Mouse (Mus musculus) embryonic facial prominence, embryonic 11.5 days (tissue): Measurements from ENCODE around the gene Abcc1. TPM values are rescaled to one million over a fixed set of nuclear protein-coding genes. Genes with fewer than 3 reads are reported as not detected.

ENCODE experiments used
- ATAC-seq: fragments of 200-750 bp; cut with Nextera tagmentation; replicated peaks from 2 replicates; pipeline ENCODE4 v1.8.0; 2017; ENCODE audit warnings: low read depth; ENCODE audit not compliant: insufficient number of reproducible peaks, low FRiP score, low TSS enrichment
- DNase-seq: peaks from one replicate; pipeline ENCODE4 v3.0.0-alpha.2; 2015; ENCODE audit warnings: low spot score
- H3K27ac ChIP-seq: fragments of 300-500 bp; sonication (generic); replicated peaks from 2 replicates; pipeline ENCODE4 v1.5.1; 2014; ENCODE audit warnings: mild to moderate bottlenecking, low read depth, low read length, control low read depth
- H3K27me3 ChIP-seq: fragments of 300-500 bp; sonication (generic); 2 replicates; pipeline ENCODE4 v1.6.1; 2014; ENCODE audit warnings: mild to moderate bottlenecking, low read length, moderate library complexity, mixed read lengths; ENCODE audit not compliant: control insufficient read depth, insufficient read depth
- H3K36me3 ChIP-seq: fragments of 300-500 bp; sonication (generic); replicated peaks from 2 replicates; pipeline ENCODE4 v1.6.1; 2014; ENCODE audit warnings: low read depth, mild to moderate bottlenecking, low read length, moderate library complexity, mixed read lengths; ENCODE audit not compliant: control insufficient read depth, insufficient read depth
- H3K4me1 ChIP-seq: fragments of 300-500 bp; sonication (generic); 2 replicates; pipeline ENCODE4 v1.6.1; 2014; ENCODE audit warnings: low read length, mixed read lengths; ENCODE audit not compliant: control insufficient read depth, insufficient read depth
- H3K4me2 ChIP-seq: fragments of 300-500 bp; sonication (generic); 2 replicates; pipeline ENCODE4 v1.6.1; 2014; ENCODE audit warnings: low read depth, mild to moderate bottlenecking, control low read depth, low read length, moderate library complexity
- H3K4me3 ChIP-seq: fragments of 300-500 bp; sonication (generic); 2 replicates; pipeline ENCODE4 v1.5.1; 2014; ENCODE audit warnings: low read depth, low read length, control low read depth
- H3K9ac ChIP-seq: fragments of 300-500 bp; sonication (generic); replicated peaks from 2 replicates; pipeline ENCODE4 v1.6.1; 2014; ENCODE audit warnings: mild to moderate bottlenecking, control low read depth, low read length
- H3K9me3 ChIP-seq: fragments of 300-500 bp; sonication (generic); replicated peaks from 2 replicates; pipeline ENCODE4 v1.6.1; 2016; ENCODE audit warnings: mild to moderate bottlenecking, low read length, inconsistent platforms, mixed read lengths; ENCODE audit not compliant: control insufficient read depth
- WGBS: fragments of 180-500 bp; shearing (Covaris S2); extraction: QIAGEN DNeasy Blood & Tissue Kit; methylation state at CpG from one replicate; pipeline ENCODE4 v1.1.7; 2014; 5-methylcytosine and 5-hydroxymethylcytosine counted together
- polyA plus RNA-seq: library from polyadenylated mRNA; unstranded; fragments of >200 nt; fragmentation: Nextera tagmentation; extraction: Ambion mirVana; gene quantifications from 2 replicates; pipeline ENCODE4 v1.2.1, GENCODE M21; 2014

Abcc1 gene
- polyA plus RNA-seq, 1 experiment from 2014 or later, result 5.5 TPM

- Histone ChIP-seq H3K9ac (no peak overlapping the region), H3K36me3 (no peaks in the 10 kb centered on the region), H3K4me2 (no peak overlapping the region), H3K4me1 (no peaks in the 10 kb centered on the region), H3K9me3 (no peaks in the 10 kb centered on the region), H3K4me3 (no peak overlapping the region), H3K27ac (no peak overlapping the region), H3K27me3 (no peaks in the 10 kb centered on the region)
- ATAC-seq (no peak), DNase-seq (no peak)
- 88% methylated on average over 3 of the region's 3 CpGs for WGBS
Measured at GRCm38 (mm10) chr16:14409776-14410175, 48.4 kb downstream of the Abcc1 start.

GRCm38 (mm10) chr16:14410611-14411010 lies 49.3 kb downstream of the Abcc1 start:
- DNase-seq (no peak), ATAC-seq (no peak)
- no peak overlapping the region for H3K27ac ChIP-seq
- H3K9me3 ChIP-seq, result no peaks in the 10 kb centered on the region
- H3K27me3 ChIP-seq, result no peaks in the 10 kb centered on the region
- H3K4me3 ChIP-seq, result no peak overlapping the region
- no peak overlapping the region for H3K9ac ChIP-seq
- H3K36me3 ChIP-seq, result no peaks in the 10 kb centered on the region
- 94% methylated on average over 7 of the region's 7 CpGs for WGBS
- no peak overlapping the region for H3K4me2 ChIP-seq
- H3K4me1 ChIP-seq, result no peaks in the 10 kb centered on the region

- ATAC-seq (no peak), DNase-seq (no peak)
- no peak overlapping the region for H3K9ac ChIP-seq
- no peak overlapping the region for H3K4me3 ChIP-seq
- 92% methylated on average over 7 of the region's 7 CpGs for WGBS
- no peaks in the 10 kb centered on the region for H3K4me1 ChIP-seq
- no peak overlapping the region for H3K27ac ChIP-seq
- no peaks in the 10 kb centered on the region for H3K27me3 ChIP-seq
- H3K36me3 ChIP-seq, result no peaks in the 10 kb centered on the region
- no peak overlapping the region for H3K4me2 ChIP-seq
- no peaks in the 10 kb centered on the region for H3K9me3 ChIP-seq
Measured at GRCm38 (mm10) chr16:14411156-14411555, 49.8 kb downstream of the Abcc1 start.

DNA sequence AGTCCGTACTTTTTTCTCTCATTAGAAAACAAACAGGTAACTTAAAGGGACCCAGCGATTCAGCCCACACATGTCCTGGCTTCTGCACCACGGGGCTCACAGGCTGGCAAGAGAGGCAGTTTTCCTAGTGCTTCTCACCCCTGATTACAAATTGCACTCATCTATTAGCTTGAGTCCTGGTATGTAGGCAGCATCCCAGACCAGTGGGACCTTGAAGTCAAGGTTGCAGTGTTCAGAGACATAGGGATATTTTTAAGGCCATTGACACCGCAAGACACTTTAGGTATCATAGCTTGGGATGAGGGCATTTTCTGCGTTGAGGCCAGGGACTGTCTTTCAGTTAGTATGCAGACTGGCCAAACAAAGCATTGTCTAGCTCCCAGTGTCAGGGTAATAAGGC lies 51.2 kb downstream of the Abcc1 start:
- DNase-seq (no peak), ATAC-seq (no peak)
- Histone ChIP-seq H3K9me3 (no peaks in the 10 kb centered on the region), H3K4me3 (no peak overlapping the region), H3K27me3 (no peaks in the 10 kb centered on the region), H3K4me1 (no peaks in the 10 kb centered on the region), H3K9ac (no peak overlapping the region), H3K36me3 (no peaks in the 10 kb centered on the region), H3K4me2 (no peak overlapping the region), H3K27ac (no peak overlapping the region)
- 86% methylated on average over 5 of the region's 5 CpGs for WGBS

DNA sequence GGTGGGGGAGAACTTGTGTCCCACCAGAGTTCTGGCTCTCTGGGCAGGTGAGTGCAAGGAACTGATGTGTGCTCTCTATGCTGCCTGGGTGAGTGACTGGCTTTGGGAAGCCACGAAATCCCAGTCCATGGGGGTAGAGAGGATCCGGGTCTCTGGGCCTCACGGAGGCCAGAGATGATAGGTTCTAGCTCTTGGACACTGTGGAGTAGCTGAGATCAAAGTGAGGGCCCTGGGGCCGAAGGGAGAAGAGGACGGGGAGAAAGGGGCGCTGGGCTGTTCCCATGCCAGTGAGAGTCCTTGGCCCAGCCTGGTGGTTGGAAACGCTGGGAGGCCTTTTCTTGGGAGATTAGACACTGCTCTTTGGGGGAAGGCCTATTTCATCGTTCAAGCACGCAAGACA lies 53.8 kb downstream of the Abcc1 start:
- H3K9me3 ChIP-seq, result no peaks in the 10 kb centered on the region
- no peaks in the 10 kb centered on the region for H3K4me1 ChIP-seq
- no peak for ATAC-seq
- no peak overlapping the region for H3K4me3 ChIP-seq
- no peak overlapping the region for H3K27ac ChIP-seq
- H3K9ac ChIP-seq, result no peak overlapping the region
- no peaks in the 10 kb centered on the region for H3K27me3 ChIP-seq
- DNase-seq, result no peak
- H3K4me2 ChIP-seq, result no peak overlapping the region
- no peaks in the 10 kb centered on the region for H3K36me3 ChIP-seq
- WGBS, result 87% methylated on average over 9 of the region's 9 CpGs

DNA sequence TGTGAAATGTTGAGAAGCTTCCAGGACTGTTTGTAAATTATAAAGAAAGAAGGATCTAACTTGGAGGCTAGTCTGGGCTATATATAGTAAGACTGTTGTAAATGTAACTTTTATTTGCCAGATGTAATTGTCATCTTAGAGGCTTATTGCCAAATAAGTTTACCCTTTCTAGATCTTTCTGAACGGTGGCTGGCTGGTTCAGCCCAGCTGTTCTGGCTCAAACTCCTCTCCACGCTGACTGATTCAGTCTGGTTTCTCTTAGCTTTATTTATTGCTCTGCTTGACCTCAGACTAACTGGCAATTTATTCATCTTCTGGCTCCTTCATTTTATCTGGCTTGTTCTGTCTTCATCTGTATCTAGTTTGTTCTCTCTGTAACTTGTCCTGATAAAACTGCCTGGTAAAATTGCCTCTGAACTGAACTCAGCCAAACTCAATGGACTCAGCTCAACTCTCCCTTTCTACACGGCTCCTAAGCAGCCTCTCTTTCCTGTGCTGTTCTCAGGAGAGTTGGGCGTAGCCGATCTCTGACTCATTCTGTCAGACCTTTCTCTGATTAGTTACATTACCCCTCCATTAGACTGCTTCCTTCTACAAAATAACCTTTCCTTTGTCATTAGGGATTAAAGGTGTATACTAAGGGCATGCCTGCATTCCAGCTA lies 55.7 kb downstream of the Abcc1 start:
- no peak for ATAC-seq
- Histone ChIP-seq H3K36me3 (no peaks in the 10 kb centered on the region), H3K4me2 (no peak overlapping the region), H3K4me1 (no peaks in the 10 kb centered on the region), H3K9me3 (no peaks in the 10 kb centered on the region), H3K9ac (no peak overlapping the region), H3K4me3 (no peak overlapping the region), H3K27ac (no peak overlapping the region), H3K27me3 (no peaks in the 10 kb centered on the region)
- WGBS, result 70% methylated on average over 5 of the region's 5 CpGs
- no peak for DNase-seq

DNA sequence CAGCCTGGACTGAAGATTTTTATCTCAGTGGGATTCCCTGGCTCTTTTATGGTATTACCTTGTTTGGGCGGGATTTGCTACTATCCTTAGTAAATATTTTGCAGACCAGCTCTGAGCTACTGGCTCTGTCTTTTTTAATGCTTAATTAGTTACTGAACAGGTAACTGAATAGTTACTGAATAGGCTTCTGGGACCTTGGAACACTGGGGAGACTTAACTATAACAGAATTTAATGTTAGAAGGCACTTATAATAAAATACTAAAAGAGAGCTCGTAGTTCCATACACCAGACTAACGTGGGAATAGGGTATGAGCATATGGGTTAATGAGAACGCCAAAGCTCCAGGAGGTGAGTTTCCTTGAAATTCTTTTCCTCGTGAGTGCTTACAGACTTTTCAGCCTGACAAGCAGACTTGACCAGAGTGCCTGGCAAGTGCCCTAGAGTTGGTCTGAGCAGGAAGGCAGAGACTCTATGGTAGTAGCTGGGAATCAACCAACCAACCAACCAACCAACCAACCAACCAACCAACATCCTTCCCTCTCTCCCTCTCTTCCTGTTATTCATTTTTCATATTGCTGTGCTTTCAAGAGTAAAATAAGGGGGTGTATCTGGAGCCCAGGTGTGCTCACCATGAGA lies 59.3 kb downstream of the Abcc1 start:
- ATAC-seq (no peak), DNase-seq (no peak)
- H3K4me2 ChIP-seq, result no peak overlapping the region
- H3K9ac ChIP-seq, result no peak overlapping the region
- no peak overlapping the region for H3K27ac ChIP-seq
- H3K4me1 ChIP-seq, result no peaks in the 10 kb centered on the region
- H3K27me3 ChIP-seq, result no peaks in the 10 kb centered on the region
- 77% methylated on average over 5 of the region's 5 CpGs for WGBS
- no peaks in the 10 kb centered on the region for H3K36me3 ChIP-seq
- no peaks in the 10 kb centered on the region for H3K9me3 ChIP-seq
- H3K4me3 ChIP-seq, result no peak overlapping the region

- no peaks in the 10 kb centered on the region for H3K27me3 ChIP-seq
- WGBS, result 96% methylated on average over 3 of the region's 3 CpGs
- no peaks in the 10 kb centered on the region for H3K9me3 ChIP-seq
- H3K4me2 ChIP-seq, result no peak overlapping the region
- H3K27ac ChIP-seq, result no peak overlapping the region
- H3K4me1 ChIP-seq, result no peaks in the 10 kb centered on the region
- H3K36me3 ChIP-seq, result no peaks in the 10 kb centered on the region
- H3K4me3 ChIP-seq, result no peak overlapping the region
- H3K9ac ChIP-seq, result no peak overlapping the region
- no peak for ATAC-seq
- DNase-seq, result no peak
Measured at GRCm38 (mm10) chr16:14422081-14422480, 60.7 kb downstream of the Abcc1 start.
